Mouse (Mus musculus) CD4-positive naive resting alpha-beta T cell, adult 76 days (primary cell): ENCODE results near the gene Tppp2. TPM values are rescaled to one million over a fixed set of nuclear protein-coding genes. Genes with fewer than 3 reads are reported as not detected.

Experiments used
- total RNA-seq: library from RNA; stranded (reverse); gene quantifications from one replicate; pipeline ENCODE4 v1.2.4, GENCODE M21; 2023

Gene Tppp2
- total RNA-seq = not detected

GRCm38 (mm10) chr14:51918125-51918524 lies at the start of gene Tppp2:
Tppp2 (plus strand) TSS chr14:51918425.

GRCm38 (mm10) chr14:51884598-51885331 lies 33.5 kb upstream of the Tppp2 start, which contains the start of gene Mettl17:
Mettl17 (plus strand) TSS chr14:51884842.

GRCm38 (mm10) chr14:51892191-51892939 lies 25.9 kb upstream of the Tppp2 start, which contains the start of gene Slc39a2:
Slc39a2 (plus strand) TSS chr14:51892889.

GRCm38 (mm10) chr14:51913960-51914762 lies 4.1 kb upstream of the Tppp2 start, which contains the start of gene Ndrg2:
Ndrg2 (minus strand) TSS chr14:51914158.

GRCm38 (mm10) chr14:51922571-51922865 lies 4.3 kb downstream of the Tppp2 start, which contains the start of gene Rnase13:
Rnase13 (minus strand) TSS chr14:51922773.

Other genes starting within 250 kb of the Tppp2 start
- not detected for gene Gm17079, start 223.0 kb upstream of the Tppp2 start, total RNA-seq
- not detected for gene Gm5800, start 201.2 kb upstream of the Tppp2 start, total RNA-seq
- not detected for gene Ang4, start 144.8 kb upstream of the Tppp2 start, total RNA-seq
- not detected for gene AY358078, start 118.4 kb upstream of the Tppp2 start, total RNA-seq
- gene Ear6, start 64.7 kb upstream of the Tppp2 start, total RNA-seq = not detected
- gene Mettl17, start 33.6 kb upstream of the Tppp2 start, total RNA-seq = 51.4 TPM
- gene Slc39a2, start 25.5 kb upstream of the Tppp2 start, total RNA-seq = 0.67 TPM
- gene Ndrg2, start 4.3 kb upstream of the Tppp2 start, total RNA-seq = 12.7 TPM
- gene Rnase13, start 4.3 kb downstream of the Tppp2 start, total RNA-seq = not detected
- gene Arhgef40, start 66.3 kb downstream of the Tppp2 start, total RNA-seq = 0.70 TPM
- gene Tmem253, start 97.2 kb downstream of the Tppp2 start, total RNA-seq = not detected
- gene Zfp219, start 102.3 kb downstream of the Tppp2 start, total RNA-seq = 12.9 TPM
- not detected for gene Olfr221, start 124.0 kb downstream of the Tppp2 start, total RNA-seq
- gene Hnrnpc, start 185.6 kb downstream of the Tppp2 start, total RNA-seq = 508 TPM
- gene Rpgrip1, start 192.3 kb downstream of the Tppp2 start, total RNA-seq = 16.8 TPM